Mouse (Mus musculus): ENCODE measurements at regions not wholly inside any gene's neighbourhood (a gene's known extent, or its start where the extent isn't known, plus 50 kb on each side); places are given as distances from the start of the nearest gene placed in this dataset.

- DNase-seq = no peak
Measured at GRCm38 (mm10) chr5:64744455-64744854, 58.7 kb upstream of the Klf3 start.

GRCm38 (mm10) chr5:64747461-64747860 lies 55.7 kb upstream of the Klf3 start:
- no peak for DNase-seq

- no peak for DNase-seq
Measured at GRCm38 (mm10) chr5:64749415-64750166, 53.6 kb upstream of the Klf3 start.

- DNase-seq = no peak
Measured at GRCm38 (mm10) chr5:64750406-64750805, 52.8 kb upstream of the Klf3 start.

- DNase-seq = no peak
Measured at GRCm38 (mm10) chr5:64750976-64751656, 52.1 kb upstream of the Klf3 start.

- DNase-seq = no peak
Measured at GRCm38 (mm10) chr5:64753142-64753750, 49.9 kb upstream of the Klf3 start.

Small RNAs in the stretch of these regions (microRNA-seq; reads per million reads assigned to microRNA genes)
- gene Gm25306 = 0 reads per million in 2 experiments
